Mouse (Mus musculus): ENCODE results near the gene Fhit. TPM values are rescaled to one million over a fixed set of nuclear protein-coding genes. Genes with fewer than 3 reads are reported as not detected.

Fhit gene
- polyA plus RNA-seq, 1 experiment from 2014 or later, result 3.3 TPM

GRCm38 (mm10) chr14:10221847-10222246 is 940.0 kb downstream of the Fhit start:
- no peak overlapping the region for H3K9ac ChIP-seq
- no peaks in the 10 kb centered on the region for H3K9me3 ChIP-seq
- H3K36me3 ChIP-seq (replicated peaks), result no peaks in the 10 kb centered on the region
- no peak overlapping the region for H3K4me2 ChIP-seq
- no peak overlapping the region for H3K27ac ChIP-seq
- WGBS, result 82% methylated on average over 2 of the region's 2 CpGs
- H3K4me1 ChIP-seq, result no peaks in the 10 kb centered on the region
- no peak for ATAC-seq (ENCODE audit: low FRiP score)
- H3K27me3 ChIP-seq, result no peaks in the 10 kb centered on the region
- no peak overlapping the region for H3K4me3 ChIP-seq (replicated peaks)

- Histone ChIP-seq H3K4me1 (no peaks in the 10 kb centered on the region), H3K27ac (no peak overlapping the region), H3K9me3 (no peaks in the 10 kb centered on the region), H3K4me3 (replicated peaks) (no peak overlapping the region), H3K4me2 (no peak overlapping the region), H3K27me3 (no peaks in the 10 kb centered on the region), H3K9ac (no peak overlapping the region), H3K36me3 (replicated peaks) (no peaks in the 10 kb centered on the region)
- ATAC-seq (ENCODE audit: low FRiP score), result no peak
- 80% methylated on average over 4 of the region's 4 CpGs for WGBS
Measured at GRCm38 (mm10) chr14:10213216-10213615, 948.6 kb downstream of the Fhit start.

- no peaks in the 10 kb centered on the region for H3K36me3 ChIP-seq (replicated peaks)
- no peaks in the 10 kb centered on the region for H3K4me1 ChIP-seq
- H3K4me2 ChIP-seq, result no peak overlapping the region
- 59% methylated on average over 5 of the region's 5 CpGs for WGBS
- no peak for ATAC-seq (ENCODE audit: low FRiP score)
- no peak overlapping the region for H3K4me3 ChIP-seq (replicated peaks)
- H3K9me3 ChIP-seq, result no peaks in the 10 kb centered on the region
- H3K27ac ChIP-seq, result no peak overlapping the region
- no peak overlapping the region for H3K9ac ChIP-seq
- no peaks in the 10 kb centered on the region for H3K27me3 ChIP-seq
Measured at GRCm38 (mm10) chr14:10211184-10211583, 950.7 kb downstream of the Fhit start.

GRCm38 (mm10) chr14:10209007-10209406 is 952.8 kb downstream of the Fhit start:
- ATAC-seq (ENCODE audit: low FRiP score), result no peak
- Histone ChIP-seq H3K27me3 (no peaks in the 10 kb centered on the region), H3K9me3 (no peaks in the 10 kb centered on the region), H3K36me3 (replicated peaks) (no peaks in the 10 kb centered on the region), H3K4me2 (no peak overlapping the region), H3K9ac (no peak overlapping the region), H3K4me3 (replicated peaks) (no peak overlapping the region), H3K27ac (no peak overlapping the region), H3K4me1 (no peaks in the 10 kb centered on the region)
- WGBS, result 92% methylated on average over 3 of the region's 3 CpGs

GRCm38 (mm10) chr14:10205699-10206098 is 956.1 kb downstream of the Fhit start:
- no peaks in the 10 kb centered on the region for H3K27me3 ChIP-seq
- H3K4me3 ChIP-seq (replicated peaks), result no peak overlapping the region
- ATAC-seq (ENCODE audit: low FRiP score), result no peak
- no peak overlapping the region for H3K9ac ChIP-seq
- H3K27ac ChIP-seq, result no peak overlapping the region
- no peaks in the 10 kb centered on the region for H3K36me3 ChIP-seq (replicated peaks)
- H3K9me3 ChIP-seq, result no peaks in the 10 kb centered on the region
- no peaks in the 10 kb centered on the region for H3K4me1 ChIP-seq
- H3K4me2 ChIP-seq, result no peak overlapping the region
- 93% methylated on average over 5 of the region's 5 CpGs for WGBS

- no peak overlapping the region for H3K4me2 ChIP-seq
- H3K36me3 ChIP-seq (replicated peaks), result no peaks in the 10 kb centered on the region
- no peak for ATAC-seq (ENCODE audit: low FRiP score)
- H3K9me3 ChIP-seq, result no peaks in the 10 kb centered on the region
- H3K4me3 ChIP-seq (replicated peaks), result no peak overlapping the region
- H3K27ac ChIP-seq, result no peak overlapping the region
- WGBS, result 88% methylated on average over 4 of the region's 4 CpGs
- H3K4me1 ChIP-seq, result no peaks in the 10 kb centered on the region
- H3K9ac ChIP-seq, result no peak overlapping the region
- H3K27me3 ChIP-seq, result no peaks in the 10 kb centered on the region
Measured at GRCm38 (mm10) chr14:10205290-10205689, 956.5 kb downstream of the Fhit start.

GRCm38 (mm10) chr14:10194130-10194529 is 967.7 kb downstream of the Fhit start:
- WGBS, result 81% methylated on average over 5 of the region's 5 CpGs
- no peaks in the 10 kb centered on the region for H3K36me3 ChIP-seq (replicated peaks)
- no peaks in the 10 kb centered on the region for H3K27me3 ChIP-seq

GRCm38 (mm10) chr14:10171761-10172160 is 990.1 kb downstream of the Fhit start:
- Histone ChIP-seq H3K4me2 (no peak overlapping the region), H3K27ac (no peak overlapping the region), H3K36me3 (replicated peaks) (no peaks in the 10 kb centered on the region), H3K9me3 (no peaks in the 10 kb centered on the region), H3K4me1 (0 out of 2 replicates have a peak, but pooled peaks cover 5% of the 10 kb centered on the region), H3K9ac (no peak overlapping the region), H3K27me3 (no peaks in the 10 kb centered on the region), H3K4me3 (replicated peaks) (no peak overlapping the region)
- 76% methylated on average over 2 of the region's 2 CpGs for WGBS
- ATAC-seq (ENCODE audit: low FRiP score), result no peak

More at GRCm38 (mm10) chr14:10194130-10194529, 967.7 kb downstream of the Fhit start:
- Histone ChIP-seq H3K9ac (no peak overlapping the region), H3K27ac (no peak overlapping the region), H3K9me3 (no peaks in the 10 kb centered on the region), H3K4me3 (replicated peaks) (no peak overlapping the region), H3K4me1 (peaks cover 6% of the 10 kb centered on the region; the same call in 1 of the 2 replicates), H3K4me2 (no peak overlapping the region)
- ATAC-seq (ENCODE audit: low FRiP score), result no peak

- 20% methylated on average over 6 of the region's 6 CpGs for WGBS
- no peak overlapping the region for H3K4me2 ChIP-seq
- no peak overlapping the region for H3K4me3 ChIP-seq (replicated peaks)
- H3K4me1 ChIP-seq, result 0 out of 2 replicates have a peak, but pooled peaks cover 6% of the 10 kb centered on the region
- no peak overlapping the region for H3K27ac ChIP-seq
- H3K9me3 ChIP-seq, result no peaks in the 10 kb centered on the region
- no peaks in the 10 kb centered on the region for H3K36me3 ChIP-seq (replicated peaks)
- ATAC-seq (ENCODE audit: low FRiP score), result peak; percentile 44; the same call in 1 of the 2 replicates
- no peaks in the 10 kb centered on the region for H3K27me3 ChIP-seq
- no peak overlapping the region for H3K9ac ChIP-seq
Measured at GRCm38 (mm10) chr14:10166641-10167429, 995.0 kb downstream of the Fhit start.

- no peak for ATAC-seq (ENCODE audit: low FRiP score)
- WGBS, result 49% methylated on average over 5 of the region's 5 CpGs
- no peak overlapping the region for H3K4me3 ChIP-seq (replicated peaks)
Measured at GRCm38 (mm10) chr14:10149872-10150271, 1012.0 kb downstream of the Fhit start.

GRCm38 (mm10) chr14:10139311-10139710 is 1022.5 kb downstream of the Fhit start:
- no peak overlapping the region for H3K4me3 ChIP-seq (replicated peaks)
- H3K9ac ChIP-seq, result no peak overlapping the region
- H3K36me3 ChIP-seq (replicated peaks), result no peaks in the 10 kb centered on the region
- H3K4me1 ChIP-seq, result no peaks in the 10 kb centered on the region
- H3K9me3 ChIP-seq, result no peaks in the 10 kb centered on the region
- no peak overlapping the region for H3K27ac ChIP-seq
- H3K4me2 ChIP-seq, result no peak overlapping the region
- H3K27me3 ChIP-seq, result no peaks in the 10 kb centered on the region
- no peak for ATAC-seq (ENCODE audit: low FRiP score)

More at GRCm38 (mm10) chr14:10149872-10150271, 1012.0 kb downstream of the Fhit start:
- Histone ChIP-seq H3K36me3 (replicated peaks) (no peaks in the 10 kb centered on the region), H3K9me3 (no peaks in the 10 kb centered on the region), H3K27me3 (no peaks in the 10 kb centered on the region), H3K4me2 (no peak overlapping the region), H3K27ac (no peak overlapping the region), H3K4me1 (no peaks in the 10 kb centered on the region; the same call in 1 of the 2 replicates), H3K9ac (no peak overlapping the region)

GRCm38 (mm10) chr14:10133873-10134272 is 1028.0 kb downstream of the Fhit start:
- no peak overlapping the region for H3K9ac ChIP-seq
- 89% methylated on average over 10 of the region's 10 CpGs for WGBS
- ATAC-seq (ENCODE audit: low FRiP score), result no peak
- no peaks in the 10 kb centered on the region for H3K4me1 ChIP-seq
- no peak overlapping the region for H3K4me2 ChIP-seq
- no peak overlapping the region for H3K27ac ChIP-seq
- H3K27me3 ChIP-seq, result no peaks in the 10 kb centered on the region
- no peak overlapping the region for H3K4me3 ChIP-seq (replicated peaks)
- H3K9me3 ChIP-seq, result no peaks in the 10 kb centered on the region
- H3K36me3 ChIP-seq (replicated peaks), result no peaks in the 10 kb centered on the region

GRCm38 (mm10) chr14:10129675-10130074 is 1032.2 kb downstream of the Fhit start:
- H3K9me3 ChIP-seq, result no peaks in the 10 kb centered on the region
- no peak for ATAC-seq (ENCODE audit: low FRiP score)
- no peaks in the 10 kb centered on the region for H3K4me1 ChIP-seq
- no peak overlapping the region for H3K4me2 ChIP-seq
- no peak overlapping the region for H3K9ac ChIP-seq
- 87% methylated on average over 4 of the region's 4 CpGs for WGBS
- no peak overlapping the region for H3K27ac ChIP-seq
- H3K4me3 ChIP-seq (replicated peaks), result no peak overlapping the region
- H3K36me3 ChIP-seq (replicated peaks), result no peaks in the 10 kb centered on the region
- H3K27me3 ChIP-seq, result no peaks in the 10 kb centered on the region
